Mouse (Mus musculus): ENCODE data around the gene Sphk2. TPM values are rescaled to one million over a fixed set of nuclear protein-coding genes. Genes with fewer than 3 reads are reported as not detected.

The Sphk2 gene
- polyA plus RNA-seq, 1 experiment, result 52.1 TPM

Other genes starting within 250 kb of the Sphk2 start
- 2.5 and 2.6 TPM in 2 replicates for gene Tulp2, start 236.1 kb downstream of the Sphk2 start, polyA plus RNA-seq (2012; rRNA removed)
- 1.2 and 6.9 TPM in 2 replicates for gene Gm45808, start 231.2 kb downstream of the Sphk2 start, polyA plus RNA-seq (2012; rRNA removed)
- gene Dhdh, start 229.2 kb downstream of the Sphk2 start, polyA plus RNA-seq (2012; rRNA removed), result 15.6 and 16.4 TPM in 2 replicates
- 540 and 702 TPM in 2 replicates for gene Nucb1, start 207.6 kb downstream of the Sphk2 start, polyA plus RNA-seq (2012; rRNA removed)
- 19.6 and 24.0 TPM in 2 replicates for gene Ppp1r15a, start 191.7 kb downstream of the Sphk2 start, polyA plus RNA-seq (2012; rRNA removed)
- gene Plekha4, start 191.7 kb downstream of the Sphk2 start, polyA plus RNA-seq (2012; rRNA removed), result 13.5 and 13.9 TPM in 2 replicates
- 2.6 and 6.3 TPM in 2 replicates for gene Hsd17b14, start 163.1 kb downstream of the Sphk2 start, polyA plus RNA-seq (2012; rRNA removed)
- 111 and 127 TPM in 2 replicates for gene Bcat2, start 147.8 kb downstream of the Sphk2 start, polyA plus RNA-seq (2012; rRNA removed)
- 2.0 TPM in 2 replicates for gene Fgf21, start 102.5 kb downstream of the Sphk2 start, polyA plus RNA-seq (2012; rRNA removed)
- 24.1 and 36.6 TPM in 2 replicates for gene Fut1, start 100.7 kb downstream of the Sphk2 start, polyA plus RNA-seq (2012; rRNA removed)
- gene Izumo1, start 96.2 kb downstream of the Sphk2 start, polyA plus RNA-seq (2012; rRNA removed), result 0.58 and 0.75 TPM in 2 replicates
- 24.9 and 25.9 TPM in 2 replicates for gene Rasip1, start 90.5 kb downstream of the Sphk2 start, polyA plus RNA-seq (2012; rRNA removed)
- gene Mamstr, start 78.0 kb downstream of the Sphk2 start, polyA plus RNA-seq (2012; rRNA removed), result 6.1 and 7.7 TPM in 2 replicates
- gene Fut2, start 51.6 kb downstream of the Sphk2 start, polyA plus RNA-seq (2012; rRNA removed), result 1.1 and 2.9 TPM in 2 replicates
- 0.85 and 2.7 TPM in 2 replicates for gene Ntn5, start 34.0 kb downstream of the Sphk2 start, polyA plus RNA-seq (2012; rRNA removed)
- 1.7 and 2.8 TPM in 2 replicates for gene Sec1, start 23.6 kb downstream of the Sphk2 start, polyA plus RNA-seq (2012; rRNA removed)
- 9.1 and 11.8 TPM in 2 replicates for gene Car11, start 18.2 kb downstream of the Sphk2 start, polyA plus RNA-seq (2012; rRNA removed)
- gene Dbp, start 12.9 kb downstream of the Sphk2 start, polyA plus RNA-seq (2012; rRNA removed), result 31.0 and 50.0 TPM in 2 replicates
- 1,223 and 1,429 TPM in 2 replicates for gene Rpl18, start 2.5 kb downstream of the Sphk2 start, polyA plus RNA-seq (2012; rRNA removed)
- 2.6 and 2.7 TPM in 2 replicates for gene Fam83e, start 3.2 kb upstream of the Sphk2 start, polyA plus RNA-seq (2012; rRNA removed)
- gene Spaca4, start 7.8 kb upstream of the Sphk2 start, polyA plus RNA-seq (2012; rRNA removed), result 0.93 and 1.3 TPM in 2 replicates
- gene Lmtk3, start 65.7 kb upstream of the Sphk2 start, polyA plus RNA-seq (2012; rRNA removed), result 2.7 and 3.6 TPM in 2 replicates
- 22.6 and 37.0 TPM in 2 replicates for gene Sult2b1, start 66.7 kb upstream of the Sphk2 start, polyA plus RNA-seq (2012; rRNA removed)
- gene Cyth2, start 96.6 kb upstream of the Sphk2 start, polyA plus RNA-seq (2012; rRNA removed), result 51.1 and 56.9 TPM in 2 replicates
- gene Kcnj14, start 106.8 kb upstream of the Sphk2 start, polyA plus RNA-seq (2012; rRNA removed), result 1.4 and 15.1 TPM in 2 replicates
- 11.4 and 13.8 TPM in 2 replicates for gene Grwd1, start 112.9 kb upstream of the Sphk2 start, polyA plus RNA-seq (2012; rRNA removed)
- gene Kdelr1, start 154.8 kb upstream of the Sphk2 start, polyA plus RNA-seq (2012; rRNA removed), result 336 and 353 TPM in 2 replicates
- gene Grin2d, start 160.4 kb upstream of the Sphk2 start, polyA plus RNA-seq (2012; rRNA removed), result 1.3 and 1.8 TPM in 2 replicates
- gene Syngr4, start 178.7 kb upstream of the Sphk2 start, polyA plus RNA-seq (2012; rRNA removed), result 1.7 and 3.1 TPM in 2 replicates
- gene Tmem143, start 178.9 kb upstream of the Sphk2 start, polyA plus RNA-seq (2012; rRNA removed), result 53.9 and 63.6 TPM in 2 replicates
- 91.6 and 139 TPM in 2 replicates for gene Emp3, start 203.4 kb upstream of the Sphk2 start, polyA plus RNA-seq (2012; rRNA removed)
- 4.6 and 6.9 TPM in 2 replicates for gene Ccdc114, start 206.1 kb upstream of the Sphk2 start, polyA plus RNA-seq (2012; rRNA removed)

Data from gonadal fat pad, adult 2 months (tissue).